Mouse (Mus musculus): Measurements from ENCODE around the gene Tlx3.

The Tlx3 gene

GRCm38 (mm10) chr11:33203383-33204328 is at the start of gene Tlx3:
Gene Tlx3 (minus strand): TSS chr11:33203589.
- DNase-seq: no peak

GRCm38 (mm10) chr11:33240295-33240694 is 36.9 kb upstream of the Tlx3 start:
- no peak for DNase-seq

GRCm38 (mm10) chr11:33234134-33234533 is 30.7 kb upstream of the Tlx3 start:
- no peak for DNase-seq

GRCm38 (mm10) chr11:33232056-33232455 is 28.7 kb upstream of the Tlx3 start:
- DNase-seq: no peak

- no peak for DNase-seq
Measured at GRCm38 (mm10) chr11:33228186-33228585, 24.8 kb upstream of the Tlx3 start.

- DNase-seq: no peak
Measured at GRCm38 (mm10) chr11:33226516-33226915, 23.1 kb upstream of the Tlx3 start.

GRCm38 (mm10) chr11:33221566-33222365 is 18.4 kb upstream of the Tlx3 start:
- DNase-seq: no peak

GRCm38 (mm10) chr11:33220763-33221162 is 17.4 kb upstream of the Tlx3 start:
- no peak for DNase-seq

- no peak for DNase-seq
Measured at GRCm38 (mm10) chr11:33217384-33218079, 14.1 kb upstream of the Tlx3 start.

GRCm38 (mm10) chr11:33207411-33207810 is 4.0 kb upstream of the Tlx3 start:
- no peak for DNase-seq

- no peak for DNase-seq
Measured at GRCm38 (mm10) chr11:33204966-33205365, 1.6 kb upstream of the Tlx3 start.

- no peak for DNase-seq
Measured at GRCm38 (mm10) chr11:33204329-33204705, 928 bp upstream of the Tlx3 start.

- no peak for DNase-seq
Measured at GRCm38 (mm10) chr11:33202972-33203371, 417 bp downstream of the Tlx3 start.

- no peak for DNase-seq
Measured at GRCm38 (mm10) chr11:33202296-33202695, 1.1 kb downstream of the Tlx3 start.

GRCm38 (mm10) chr11:33201626-33202010 is 1.8 kb downstream of the Tlx3 start:
- DNase-seq: no peak

GRCm38 (mm10) chr11:33200764-33201625 is 2.4 kb downstream of the Tlx3 start:
- no peak for DNase-seq

GRCm38 (mm10) chr11:33199906-33200763 is 3.3 kb downstream of the Tlx3 start:
- DNase-seq: no peak

- no peak for DNase-seq
Measured at GRCm38 (mm10) chr11:33199117-33199514, 4.3 kb downstream of the Tlx3 start.

- DNase-seq: no peak
Measured at GRCm38 (mm10) chr11:33198351-33199116, 4.9 kb downstream of the Tlx3 start.

GRCm38 (mm10) chr11:33197673-33198072 is 5.7 kb downstream of the Tlx3 start:
- DNase-seq: no peak
